Mouse (Mus musculus) megakaryocyte-erythroid progenitor cell, adult 5-6 weeks (primary cell): ENCODE results near the gene Itgb3bp. TPM values are rescaled to one million over a fixed set of nuclear protein-coding genes. Genes with fewer than 3 reads are reported as not detected.
A peak's percentile ranks its signal among the peaks of the same experiment; 100 is the strongest.

ENCODE experiments used
- ATAC-seq: replicated peaks from 2 replicates; pipeline ENCODE4 v1.8.0; 2016; ENCODE audit warnings: mild to moderate bottlenecking, inconsistent platforms; ENCODE audit not compliant: severe bottlenecking, poor library complexity, low FRiP score, low TSS enrichment
- total RNA-seq, 2 experiments: library from RNA; stranded (forward) in 1 of 2; stranded (reverse) in 1 of 2; fragments of 200-1000, 215-1000 nt in 1 of 2; fragments of >200 nt in 1 of 2; fragmentation: Nextera tagmentation in 1 of 2; gene quantifications; 2 replicates each; pipeline ENCODE4 v1.2.3; 2014 to 2017

Gene Itgb3bp
- total RNA-seq, 2 experiments from 2014 or later, result 16.1 to 30.5 TPM

DNA sequence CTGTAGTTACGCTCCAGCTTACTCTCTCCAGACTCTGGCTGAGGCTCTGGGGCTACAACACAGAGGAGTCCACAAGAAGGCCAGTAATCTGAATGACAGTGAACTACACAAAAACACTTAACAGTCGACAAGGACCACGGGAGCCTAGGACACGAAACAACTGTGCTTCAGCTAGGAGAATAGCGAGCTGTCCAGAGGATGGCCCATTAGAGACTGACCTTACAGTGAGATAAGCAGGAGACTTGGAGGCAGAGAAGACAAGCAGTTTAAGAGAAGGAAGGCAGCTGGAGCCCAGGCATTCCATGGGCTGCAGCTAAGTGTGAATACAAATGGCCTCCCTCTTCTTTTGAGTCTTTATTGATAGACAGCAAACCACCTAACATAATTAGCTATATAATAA, 159.1 kb downstream of the Itgb3bp start:
- ATAC-seq, result no peak

DNA sequence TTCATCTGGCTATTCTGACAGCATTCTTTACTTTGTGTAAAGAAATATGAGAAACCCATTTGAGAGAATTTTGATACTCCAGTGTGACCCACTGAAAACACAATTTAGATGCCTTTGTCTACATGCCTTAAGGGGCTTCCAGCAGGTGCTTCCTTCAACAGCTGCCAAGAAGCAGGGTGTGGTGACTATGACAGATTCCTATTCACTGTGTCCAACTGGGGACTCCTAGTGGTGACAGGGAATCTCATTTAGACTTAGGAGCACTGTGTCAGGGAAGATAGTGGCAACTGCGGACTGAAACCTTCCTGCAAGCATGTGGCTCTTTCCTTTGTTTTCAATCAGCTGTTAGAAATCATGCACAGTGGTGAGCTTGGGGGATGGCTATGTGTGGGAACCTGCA, 162.9 kb downstream of the Itgb3bp start:
- peak; percentile 83 for ATAC-seq

DNA sequence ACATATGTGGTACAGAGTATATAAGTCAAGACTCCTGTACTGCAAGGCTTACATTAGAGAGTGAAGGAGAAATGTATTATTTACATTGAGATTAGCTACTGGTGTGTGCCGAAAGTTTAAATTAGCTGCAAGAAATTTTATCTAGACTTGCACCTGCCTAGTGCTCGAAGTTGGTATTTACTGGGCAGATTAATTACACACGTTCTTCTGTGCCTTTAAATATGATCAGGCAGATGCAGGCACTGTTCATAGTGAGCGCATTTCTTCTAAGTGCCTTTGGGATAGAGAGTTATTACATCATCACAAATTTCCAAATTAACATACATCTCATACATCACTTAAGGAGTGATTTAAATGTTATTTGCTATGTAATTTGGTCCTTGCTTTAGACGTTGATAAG, 163.3 kb downstream of the Itgb3bp start:
- no peak for ATAC-seq

DNA sequence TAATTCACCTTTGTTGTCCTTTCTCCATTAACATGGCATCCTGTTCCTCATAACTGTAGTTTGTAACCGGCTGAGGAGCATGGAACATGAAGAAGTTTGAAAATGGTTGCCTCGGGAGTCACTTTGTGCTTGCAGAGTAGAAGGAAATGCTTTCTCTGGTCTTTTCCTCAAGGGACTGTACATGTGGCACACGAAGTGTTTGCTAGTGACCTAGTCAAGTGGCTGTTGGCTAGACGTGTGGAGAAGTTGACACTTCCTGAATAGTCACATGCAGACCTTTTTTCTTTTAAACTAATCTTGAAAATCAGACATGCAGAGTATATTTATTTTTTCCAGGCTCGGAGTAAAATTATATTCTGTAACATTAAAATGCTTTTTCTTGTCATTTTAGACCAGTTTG, 177.2 kb downstream of the Itgb3bp start:
- no peak for ATAC-seq

DNA sequence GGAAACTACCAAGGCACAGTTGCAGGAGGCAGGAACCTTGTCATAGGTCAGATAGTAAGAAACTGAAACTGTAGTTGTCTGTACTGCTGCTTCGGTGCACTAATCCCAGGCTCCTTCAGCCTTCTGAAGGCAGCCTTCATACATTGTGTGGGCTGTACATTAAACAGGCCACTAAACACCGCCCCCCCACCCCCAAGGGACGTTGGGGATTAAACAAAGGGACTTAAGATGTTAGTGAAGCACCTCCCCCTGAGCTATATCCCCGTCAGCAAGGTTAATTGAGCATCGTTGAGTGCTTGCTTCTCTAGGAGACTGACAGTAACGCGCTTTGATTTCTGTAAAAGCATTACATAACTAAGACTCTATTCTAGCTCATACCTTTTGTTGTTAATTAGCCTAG, 189.8 kb downstream of the Itgb3bp start:
- ATAC-seq, result no peak

DNA sequence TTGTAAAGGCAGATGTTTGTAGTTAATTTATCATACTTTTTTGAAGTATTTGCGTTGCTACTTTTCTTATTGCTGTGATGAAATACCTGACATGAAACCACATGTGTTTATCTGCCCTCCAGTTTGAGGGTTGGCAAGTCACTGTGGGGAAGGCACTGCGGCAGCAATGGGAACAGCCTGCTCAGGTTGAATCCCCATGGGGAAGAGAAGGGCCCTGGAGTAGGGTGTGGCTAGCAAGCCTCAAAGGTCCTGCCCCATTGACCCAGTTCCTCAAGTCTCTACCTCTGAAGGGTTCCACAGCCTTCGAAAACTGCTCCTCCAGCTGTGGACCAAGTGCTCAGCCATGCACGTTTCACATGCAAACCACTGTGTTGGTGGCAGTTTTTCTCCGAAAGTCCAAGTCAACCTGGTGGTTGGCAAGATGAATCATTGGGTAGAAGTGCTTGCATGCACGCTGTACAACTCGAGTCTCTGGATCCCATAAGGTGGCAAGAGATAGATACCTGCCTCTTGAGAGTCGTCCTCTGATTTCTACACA, 203.6 kb downstream of the Itgb3bp start:
- ATAC-seq, result 0 out of 2 replicates have a peak, but pooled peaks have one; percentile 52

DNA sequence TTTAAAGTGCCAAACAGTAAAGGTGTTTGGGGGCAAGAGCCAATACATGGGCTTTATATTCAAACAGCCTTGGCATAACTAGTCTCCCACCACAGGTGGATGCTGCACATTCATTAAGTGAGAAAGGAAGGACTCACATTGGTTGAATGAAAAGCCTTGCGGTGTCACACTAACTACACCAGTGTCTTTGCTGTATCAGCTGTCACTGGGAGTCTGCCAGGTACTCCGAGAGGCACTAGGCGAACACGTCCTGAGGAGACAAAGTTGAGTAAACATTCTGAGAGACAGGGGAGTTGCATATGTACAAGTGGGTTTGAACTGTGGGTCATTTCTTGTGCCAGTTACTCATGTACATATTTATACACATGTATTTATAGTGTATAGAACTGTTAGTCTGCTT, 205.3 kb downstream of the Itgb3bp start:
- no peak for ATAC-seq

DNA sequence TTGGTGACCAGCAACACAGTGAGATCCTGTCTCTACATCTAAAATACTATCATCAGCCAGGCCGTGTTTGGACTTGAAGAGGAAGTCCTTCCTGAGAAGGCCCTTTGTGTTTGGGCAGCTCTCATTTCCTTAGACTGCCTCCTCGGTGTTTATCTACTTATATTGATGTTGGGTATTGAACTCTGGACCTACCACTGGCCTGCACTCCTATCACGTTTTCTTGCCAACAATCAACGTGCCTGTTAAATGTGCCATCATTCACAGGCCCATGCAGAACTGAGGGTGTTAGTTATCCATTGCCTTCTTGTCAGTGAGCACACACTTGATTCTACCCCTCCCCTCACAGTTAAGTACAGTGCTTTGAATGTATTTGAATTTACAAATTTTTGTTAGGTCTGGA, 211.7 kb downstream of the Itgb3bp start:
- ATAC-seq, result no peak

DNA sequence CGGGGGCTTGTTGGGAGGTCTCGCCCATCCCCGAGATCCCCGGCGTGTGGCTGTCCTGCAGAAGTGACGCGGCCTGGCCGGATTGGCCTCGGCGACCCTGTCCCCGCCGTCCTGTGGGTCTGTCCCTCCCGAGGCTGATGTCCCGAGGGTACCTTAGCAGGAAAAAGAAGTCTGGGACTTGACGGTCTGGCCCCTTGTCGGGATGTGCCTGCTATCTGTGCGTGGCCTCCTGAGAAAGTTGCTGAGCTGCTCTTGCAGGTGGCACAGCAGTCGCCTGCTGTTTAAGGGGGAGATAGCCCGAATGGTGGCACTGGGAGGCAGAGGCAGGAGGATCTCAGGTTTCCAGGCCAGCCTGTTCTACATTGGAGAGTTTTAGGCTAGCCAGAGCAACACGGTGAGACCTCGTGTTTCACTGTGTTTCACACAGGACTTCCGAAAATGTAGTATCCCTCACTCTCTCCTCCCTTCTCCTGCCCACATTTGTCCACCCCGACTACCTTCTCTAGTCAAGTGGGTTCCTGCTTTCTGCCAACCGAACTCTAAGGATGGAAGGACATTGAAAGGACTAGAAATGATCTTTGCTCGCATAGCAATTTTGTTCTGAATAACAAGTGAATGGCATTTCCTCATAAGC, 213.7 kb downstream of the Itgb3bp start:
- ATAC-seq, result peak; percentile 47

Other genes starting within 250 kb of the Itgb3bp start
- 13.7 and 26.6 TPM in 2 replicates for gene Alg6, start 214.1 kb downstream of the Itgb3bp start, total RNA-seq (2014; fragmentation: Nextera tagmentation)
- 15.4 and 18.5 TPM in 2 replicates for gene Alg6, start 214.1 kb downstream of the Itgb3bp start, total RNA-seq (2017)
- 8.0 and 8.8 TPM in 2 replicates for gene Efcab7, start 100.6 kb downstream of the Itgb3bp start, total RNA-seq (2014; fragmentation: Nextera tagmentation)
- gene Efcab7, start 100.6 kb downstream of the Itgb3bp start, total RNA-seq (2017), result 0.42 and 3.0 TPM in 2 replicates
- gene Pgm1, start 399 bp downstream of the Itgb3bp start, total RNA-seq (2014; fragmentation: Nextera tagmentation), result 2.2 and 4.1 TPM in 2 replicates
- gene Pgm1, start 399 bp downstream of the Itgb3bp start, total RNA-seq (2017), result 7.2 and 8.3 TPM in 2 replicates
- not detected in 2 replicates for gene Ror1, start 166.0 kb upstream of the Itgb3bp start, total RNA-seq (2014; fragmentation: Nextera tagmentation)
- not detected in 2 replicates for gene Ror1, start 166.0 kb upstream of the Itgb3bp start, total RNA-seq (2017)